Mouse (Mus musculus): ENCODE measurements around the gene Phf21a. TPM values are rescaled to one million over a fixed set of nuclear protein-coding genes. Genes with fewer than 3 reads are reported as not detected.

Phf21a gene
- total and polyA plus RNA-seq, 2 experiments from 2014 or later = 34.4 to 146 TPM

- DNase-seq = peak; percentile 83
- Histone ChIP-seq H3K4me2 (ENCODE audit: low read depth) (peak overlapping the region; percentile 64), H3K36me3 (ENCODE audit: insufficient read depth) (no peaks in the 10 kb centered on the region), H3K9me3 (ENCODE audit: low read length) (no peaks in the 10 kb centered on the region), H3K4me1 (ENCODE audit: insufficient read depth) (peaks cover 7% of the 10 kb centered on the region; the same call in 1 of the 2 replicates), H3K9ac (peak overlapping the region; percentile 32), H3K27ac (ENCODE audit: low read depth, low read length) (peak overlapping the region; percentile 60), H3K4me3 (ENCODE audit: low read depth, low read length) (peak overlapping the region; percentile 32), H3K27me3 (ENCODE audit: insufficient read depth, low read length) (0 out of 2 replicates have a peak, but pooled peaks cover 4% of the 10 kb centered on the region)
- TF ChIP-seq CTCF (IDR thresholded peaks at IDR 0.05; ENCODE audit: low read depth) = peak; percentile 72
- ATAC-seq = peak; percentile 35
- WGBS = 2% methylated on average over 14 of the region's 14 CpGs
Measured at GRCm38 (mm10) chr2:92055831-92056236, 37.1 kb upstream of the Phf21a start.

GRCm38 (mm10) chr2:92056760-92057159, 36.2 kb upstream of the Phf21a start:
- Histone ChIP-seq H3K27ac (ENCODE audit: low read depth, low read length) (no peak overlapping the region), H3K9me3 (ENCODE audit: low read length) (no peaks in the 10 kb centered on the region), H3K4me3 (ENCODE audit: low read depth, low read length) (no peak overlapping the region), H3K4me2 (ENCODE audit: low read depth) (no peak overlapping the region), H3K4me1 (ENCODE audit: insufficient read depth) (peaks cover 7% of the 10 kb centered on the region; the same call in 1 of the 2 replicates), H3K27me3 (ENCODE audit: insufficient read depth, low read length) (0 out of 2 replicates have a peak, but pooled peaks cover 4% of the 10 kb centered on the region), H3K36me3 (ENCODE audit: insufficient read depth) (no peaks in the 10 kb centered on the region), H3K9ac (no peak overlapping the region)
- no peak for ATAC-seq
- WGBS = 74% methylated on average over 13 of the region's 13 CpGs
- no peak for TF ChIP-seq CTCF (IDR thresholded peaks at IDR 0.05; ENCODE audit: low read depth)
- no peak for DNase-seq

GRCm38 (mm10) chr2:92058469-92058868, 34.4 kb upstream of the Phf21a start:
- H3K9me3 ChIP-seq (ENCODE audit: low read length) = no peaks in the 10 kb centered on the region
- DNase-seq = peak; percentile 94
- H3K9ac ChIP-seq = peak overlapping the region; percentile 93
- H3K27ac ChIP-seq (ENCODE audit: low read depth, low read length) = peak overlapping the region; percentile 91
- peak; percentile 99 for TF ChIP-seq CTCF (IDR thresholded peaks at IDR 0.05; ENCODE audit: low read depth)
- ATAC-seq = peak; percentile 45
- 0 out of 2 replicates have a peak, but pooled peaks cover 4% of the 10 kb centered on the region for H3K27me3 ChIP-seq (ENCODE audit: insufficient read depth, low read length)
- peaks cover 7% of the 10 kb centered on the region; the same call in 1 of the 2 replicates for H3K4me1 ChIP-seq (ENCODE audit: insufficient read depth)
- no peaks in the 10 kb centered on the region for H3K36me3 ChIP-seq (ENCODE audit: insufficient read depth)
- H3K4me2 ChIP-seq (ENCODE audit: low read depth) = peak overlapping the region; percentile 92
- 1% methylated on average over 29 of the region's 29 CpGs for WGBS
- peak overlapping the region; percentile 65 for H3K4me3 ChIP-seq (ENCODE audit: low read depth, low read length)

GRCm38 (mm10) chr2:92058936-92059335, 34.0 kb upstream of the Phf21a start:
- peak overlapping the region; percentile 92 for H3K4me2 ChIP-seq (ENCODE audit: low read depth)
- H3K27me3 ChIP-seq (ENCODE audit: insufficient read depth, low read length) = 0 out of 2 replicates have a peak, but pooled peaks cover 4% of the 10 kb centered on the region
- H3K9me3 ChIP-seq (ENCODE audit: low read length) = no peaks in the 10 kb centered on the region
- no peak for DNase-seq
- ATAC-seq = no peak
- H3K4me1 ChIP-seq (ENCODE audit: insufficient read depth) = peaks cover 7% of the 10 kb centered on the region; the same call in 1 of the 2 replicates
- H3K9ac ChIP-seq = peak overlapping the region; percentile 93
- H3K4me3 ChIP-seq (ENCODE audit: low read depth, low read length) = peak overlapping the region; percentile 65
- H3K27ac ChIP-seq (ENCODE audit: low read depth, low read length) = peak overlapping the region; percentile 91
- WGBS = under 1% methylated on average over 11 of the region's 11 CpGs
- TF ChIP-seq CTCF (IDR thresholded peaks at IDR 0.05; ENCODE audit: low read depth) = no peak
- no peaks in the 10 kb centered on the region for H3K36me3 ChIP-seq (ENCODE audit: insufficient read depth)

- Histone ChIP-seq H3K4me2 (ENCODE audit: low read depth) (peak overlapping the region; percentile 92), H3K9ac (peak overlapping the region; percentile 93), H3K36me3 (ENCODE audit: insufficient read depth) (no peaks in the 10 kb centered on the region), H3K27ac (ENCODE audit: low read depth, low read length) (peak overlapping the region; percentile 91), H3K27me3 (ENCODE audit: insufficient read depth, low read length) (0 out of 2 replicates have a peak, but pooled peaks cover under 1% of the 10 kb centered on the region), H3K9me3 (ENCODE audit: low read length) (no peaks in the 10 kb centered on the region), H3K4me3 (ENCODE audit: low read depth, low read length) (peak overlapping the region; percentile 65), H3K4me1 (ENCODE audit: insufficient read depth) (peaks cover 7% of the 10 kb centered on the region; the same call in 1 of the 2 replicates)
- ATAC-seq = peak; percentile 78
- DNase-seq = peak; percentile 81
- WGBS = 3% methylated on average over 61 of the region's 63 CpGs
- TF ChIP-seq CTCF (IDR thresholded peaks at IDR 0.05; ENCODE audit: low read depth) = no peak
Measured at GRCm38 (mm10) chr2:92059481-92060220, 33.3 kb upstream of the Phf21a start.

GRCm38 (mm10) chr2:92060291-92060690, 32.6 kb upstream of the Phf21a start:
- ATAC-seq (no peak), DNase-seq (no peak)
- peak overlapping the region; percentile 65 for H3K4me3 ChIP-seq (ENCODE audit: low read depth, low read length)
- peak overlapping the region; percentile 92 for H3K4me2 ChIP-seq (ENCODE audit: low read depth)
- no peaks in the 10 kb centered on the region for H3K9me3 ChIP-seq (ENCODE audit: low read length)
- 24% methylated on average over 6 of the region's 6 CpGs for WGBS
- no peak for TF ChIP-seq CTCF (IDR thresholded peaks at IDR 0.05; ENCODE audit: low read depth)
- H3K27ac ChIP-seq (ENCODE audit: low read depth, low read length) = peak overlapping the region; percentile 91
- peak overlapping the region; percentile 93 for H3K9ac ChIP-seq
- no peaks in the 10 kb centered on the region for H3K27me3 ChIP-seq (ENCODE audit: insufficient read depth, low read length)
- peaks cover 7% of the 10 kb centered on the region; the same call in 1 of the 2 replicates for H3K4me1 ChIP-seq (ENCODE audit: insufficient read depth)
- no peaks in the 10 kb centered on the region for H3K36me3 ChIP-seq (ENCODE audit: insufficient read depth)

- Histone ChIP-seq H3K27me3 (ENCODE audit: insufficient read depth, low read length) (no peaks in the 10 kb centered on the region), H3K9ac (no peak overlapping the region), H3K36me3 (ENCODE audit: insufficient read depth) (no peaks in the 10 kb centered on the region), H3K4me3 (ENCODE audit: low read depth, low read length) (no peak overlapping the region), H3K4me1 (ENCODE audit: insufficient read depth) (no peaks in the 10 kb centered on the region), H3K27ac (ENCODE audit: low read depth, low read length) (no peak overlapping the region), H3K9me3 (ENCODE audit: low read length) (no peaks in the 10 kb centered on the region), H3K4me2 (ENCODE audit: low read depth) (no peak overlapping the region)
- DNase-seq = no peak
- 47% methylated on average over 5 of the region's 5 CpGs for WGBS
- no peak for TF ChIP-seq CTCF (IDR thresholded peaks at IDR 0.05; ENCODE audit: low read depth)
- ATAC-seq = no peak
Measured at GRCm38 (mm10) chr2:92061337-92061736, 31.6 kb upstream of the Phf21a start.
